Mouse (Mus musculus) lung, adult 2 months (tissue): ENCODE data around the gene Gm20388. TPM values are rescaled to one million over a fixed set of nuclear protein-coding genes. Genes with fewer than 3 reads are reported as not detected.
A peak's percentile ranks its signal among the peaks of the same experiment; 100 is the strongest.
"Not testable (repeated sequence)": the region's sequence is repeated elsewhere in the genome, so short reads cannot be mapped to it uniquely, and the experiment has no call there.

Experiments
- DNase-seq: peaks from one replicate; pipeline ENCODE4 v3.0.0; 2022
- H3K4me1 ChIP-seq: fragments of 200-500 bp; 2 replicates; pipeline ENCODE4 v1.6.1; 2011; ENCODE audit warnings: low read length; ENCODE audit not compliant: control insufficient read depth, insufficient read depth
- H3K4me3 ChIP-seq: fragments of 200-500 bp; replicated peaks from 2 replicates; pipeline ENCODE3; 2011; ENCODE audit warnings: low read depth, mild to moderate bottlenecking, control low read depth, low read length; ENCODE audit errors: extremely low read depth
- CTCF ChIP-seq: fragments of 200-500 bp; IDR thresholded peaks from 2 replicates; pipeline ENCODE4 v1.5.1; 2011; ENCODE audit warnings: mild to moderate bottlenecking, low read length, control low read depth; ENCODE audit not compliant: insufficient read depth
- POLR2A ChIP-seq: fragments of 200-500 bp; IDR thresholded peaks from 2 replicates; pipeline ENCODE4 v1.6.1; 2011; ENCODE audit warnings: low read depth, mild to moderate bottlenecking, control low read depth, low read length, borderline replicate concordance; ENCODE audit errors: extremely low read depth
- WGBS: fragments of 180-500 bp; shearing (Covaris S2); methylation state at CpG from one replicate; pipeline ENCODE4 v1.1.7; 2018; 5-methylcytosine and 5-hydroxymethylcytosine counted together
- polyA plus RNA-seq: library from polyadenylated mRNA; depleted of rRNA; stranded (reverse); fragments of >200 nt; gene quantifications from 2 replicates; pipeline ENCODE4 v1.2.3, GENCODE M21; 2012

Gm20388 gene
- polyA plus RNA-seq, 1 experiment: 67.8 TPM

GRCm38 (mm10) chr8:121593983-121594382 is 1683.3 kb downstream of the Gm20388 start:
- 38% methylated on average over 9 of the region's 9 CpGs for WGBS
- TF ChIP-seq POLR2A: no peak
- TF ChIP-seq CTCF: no peak
- H3K4me1 ChIP-seq: peaks cover 29% of the 10 kb centered on the region
- DNase-seq: no peak
- no peak overlapping the region for H3K4me3 ChIP-seq

- peaks cover 22% of the 10 kb centered on the region for H3K4me1 ChIP-seq
- not testable (repeated sequence) for H3K4me3 ChIP-seq, DNase-seq
- 60% methylated on average over 2 of the region's 2 CpGs for WGBS
These were observed 1686.9 kb downstream of the Gm20388 start for GRCm38 (mm10) chr8:121597492-121597891.

- no peak for DNase-seq
- Histone ChIP-seq H3K4me3 (no peak overlapping the region), H3K4me1 (peaks cover 16% of the 10 kb centered on the region)
- 91% methylated on average over 7 of the region's 7 CpGs for WGBS
- no peak for TF ChIP-seq POLR2A
- no peak for TF ChIP-seq CTCF
These were observed 1687.5 kb downstream of the Gm20388 start for GRCm38 (mm10) chr8:121598190-121598589.

- 22% methylated on average over 7 of the region's 7 CpGs for WGBS
- Histone ChIP-seq H3K4me3 (no peak overlapping the region), H3K4me1 (peaks cover 10% of the 10 kb centered on the region)
- DNase-seq: peak; percentile 75
- TF ChIP-seq POLR2A: no peak
- TF ChIP-seq CTCF: peak; percentile 85
These were observed 1688.3 kb downstream of the Gm20388 start for GRCm38 (mm10) chr8:121598892-121599291.

GRCm38 (mm10) chr8:121599842-121600241 is 1689.2 kb downstream of the Gm20388 start:
- 83% methylated on average over 14 of the region's 14 CpGs for WGBS
- H3K4me1 ChIP-seq: 0 out of 2 replicates have a peak, but pooled peaks cover 3% of the 10 kb centered on the region
- no peak for DNase-seq
- no peak for TF ChIP-seq CTCF
- TF ChIP-seq POLR2A: no peak
- H3K4me3 ChIP-seq: no peak overlapping the region

- 90% methylated on average over 12 of the region's 12 CpGs for WGBS
- Histone ChIP-seq H3K4me1 (0 out of 2 replicates have a peak, but pooled peaks cover 3% of the 10 kb centered on the region), H3K4me3 (no peak overlapping the region)
- TF ChIP-seq CTCF: no peak
- no peak for DNase-seq
These were observed 1691.8 kb downstream of the Gm20388 start for GRCm38 (mm10) chr8:121602411-121602810.

GRCm38 (mm10) chr8:121602860-121603259 is 1692.2 kb downstream of the Gm20388 start:
- no peak overlapping the region for H3K4me3 ChIP-seq
- 4% methylated on average over 3 of the region's 3 CpGs for WGBS
- DNase-seq: peak; percentile 68
- 0 out of 2 replicates have a peak, but pooled peaks cover 3% of the 10 kb centered on the region for H3K4me1 ChIP-seq
- peak; percentile 96 for TF ChIP-seq CTCF
- TF ChIP-seq POLR2A: no peak

- Histone ChIP-seq H3K4me1 (0 out of 2 replicates have a peak, but pooled peaks cover 3% of the 10 kb centered on the region), H3K4me3 (no peak overlapping the region)
- TF ChIP-seq POLR2A (no peak), CTCF (no peak)
- DNase-seq: no peak
- 93% methylated on average over 12 of the region's 12 CpGs for WGBS
These were observed 1693.2 kb downstream of the Gm20388 start for GRCm38 (mm10) chr8:121603801-121604200.

GRCm38 (mm10) chr8:121607661-121608060 is 1697.0 kb downstream of the Gm20388 start:
- Histone ChIP-seq H3K4me1 (peaks cover 2% of the 10 kb centered on the region; the same call in 1 of the 2 replicates), H3K4me3 (no peak overlapping the region)
- no peak for DNase-seq
- WGBS: 66% methylated on average over 5 of the region's 5 CpGs
- no peak for TF ChIP-seq POLR2A
- no peak for TF ChIP-seq CTCF

- no peak for TF ChIP-seq POLR2A
- no peak for TF ChIP-seq CTCF
These were observed 1698.6 kb downstream of the Gm20388 start for GRCm38 (mm10) chr8:121609251-121609650.

More at GRCm38 (mm10) chr8:121609251-121609650, 1698.6 kb downstream of the Gm20388 start:
- DNase-seq: no peak
- H3K4me3 ChIP-seq: no peak overlapping the region
- 76% methylated on average over 15 of the region's 15 CpGs for WGBS
- H3K4me1 ChIP-seq: peaks cover 11% of the 10 kb centered on the region
